Mouse (Mus musculus) testis, postnatal 14 days (tissue): ENCODE measurements around the gene Cyp26b1.
"Not testable (repeated sequence)": the region's sequence is repeated elsewhere in the genome, so short reads cannot be mapped to it uniquely, and the experiment has no call there.

Experiments
- DNase-seq: peaks from one replicate; pipeline ENCODE4 v3.0.0; 2021; ENCODE audit warnings: low spot score

The Cyp26b1 gene

GRCm38 (mm10) chr6:84593693-84594092 lies at the start of gene Cyp26b1:
TSS of gene Cyp26b1 (minus strand) at chr6:84593908.
- DNase-seq, result no peak

DNA sequence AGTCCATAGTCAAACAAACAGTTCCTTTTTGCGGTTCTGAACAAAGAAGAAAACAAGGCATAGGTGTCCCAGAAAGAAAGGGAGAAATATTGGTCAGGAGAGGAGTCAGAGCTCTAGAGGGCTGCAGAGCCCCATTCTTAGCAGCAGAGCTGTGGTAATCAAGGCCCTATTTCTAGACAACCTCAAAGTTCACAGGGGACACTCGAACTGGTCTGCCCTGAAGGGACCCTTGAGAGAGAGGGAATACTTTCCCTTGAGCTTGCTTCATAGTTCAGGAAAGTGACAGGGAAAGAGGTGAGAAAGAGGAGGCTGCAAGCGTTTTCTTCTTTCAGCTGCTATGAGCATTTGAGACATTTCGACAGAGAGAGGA lies 47.3 kb upstream of the Cyp26b1 start:
- DNase-seq, result no peak

DNA sequence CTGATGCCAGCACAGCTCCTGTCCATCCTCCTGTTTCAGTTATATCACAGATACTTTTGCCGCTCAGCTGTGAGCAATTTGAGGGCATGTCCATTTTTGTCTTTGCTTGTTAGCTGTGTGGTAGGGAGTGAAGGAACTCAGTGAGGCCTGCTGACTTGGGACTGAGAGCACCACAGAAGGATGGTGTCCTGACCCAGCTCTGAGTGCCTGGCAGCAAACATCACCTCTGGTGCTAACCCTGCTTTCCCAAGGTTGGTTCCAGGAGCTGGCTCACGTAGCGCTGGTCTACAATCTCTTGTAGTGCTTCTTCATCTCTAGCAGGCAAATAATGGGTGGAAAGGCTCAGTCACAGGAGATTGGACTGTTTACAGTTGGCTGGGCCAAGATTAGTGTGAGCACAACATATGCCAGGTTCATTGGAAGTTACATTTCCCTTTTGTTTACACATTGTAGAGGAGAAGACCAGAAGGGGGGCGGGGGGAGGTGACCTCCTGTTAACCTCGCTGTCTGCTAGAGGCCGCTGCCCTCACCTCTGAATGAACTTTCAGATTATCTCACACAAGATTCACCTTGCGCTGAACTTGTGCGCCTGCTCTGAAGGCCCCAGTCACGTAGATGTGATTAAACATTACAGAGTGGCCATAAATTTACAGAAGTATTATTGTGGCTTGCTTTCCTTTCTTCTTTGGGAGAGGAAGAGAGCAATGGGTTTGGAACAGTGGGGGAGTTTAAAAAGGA lies 46.8 kb upstream of the Cyp26b1 start:
- peak; percentile 25 for DNase-seq

- peak; percentile 62 for DNase-seq
Observed at GRCm38 (mm10) chr6:84638206-84638605, 44.5 kb upstream of the Cyp26b1 start.

- no peak for DNase-seq
Observed at GRCm38 (mm10) chr6:84631588-84631987, 37.9 kb upstream of the Cyp26b1 start.

- no peak for DNase-seq
Observed at GRCm38 (mm10) chr6:84630276-84630675, 36.6 kb upstream of the Cyp26b1 start.

GRCm38 (mm10) chr6:84628831-84629230 lies 35.1 kb upstream of the Cyp26b1 start:
- no peak for DNase-seq

GRCm38 (mm10) chr6:84626398-84626797 lies 32.7 kb upstream of the Cyp26b1 start:
- no peak for DNase-seq

DNA sequence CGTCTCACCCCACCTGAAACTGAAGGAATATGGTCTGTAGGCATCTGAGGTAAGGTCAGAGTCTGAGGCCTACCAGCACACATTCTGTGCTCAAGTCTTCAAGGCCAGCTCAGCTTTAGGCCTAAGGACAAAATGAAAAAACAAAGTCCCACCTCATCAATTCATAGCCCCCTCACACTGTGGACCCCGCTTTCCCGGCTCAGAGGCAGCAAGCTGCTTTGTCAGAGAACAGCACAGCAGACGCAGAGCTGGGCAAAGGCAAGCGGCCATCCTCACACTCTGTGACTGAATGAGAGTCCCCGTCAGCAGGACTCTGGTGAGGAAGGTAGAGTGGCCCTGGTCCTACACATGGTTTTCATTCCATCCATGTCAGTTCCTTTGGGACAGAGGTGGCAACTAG lies 25.5 kb upstream of the Cyp26b1 start:
- no peak for DNase-seq

DNA sequence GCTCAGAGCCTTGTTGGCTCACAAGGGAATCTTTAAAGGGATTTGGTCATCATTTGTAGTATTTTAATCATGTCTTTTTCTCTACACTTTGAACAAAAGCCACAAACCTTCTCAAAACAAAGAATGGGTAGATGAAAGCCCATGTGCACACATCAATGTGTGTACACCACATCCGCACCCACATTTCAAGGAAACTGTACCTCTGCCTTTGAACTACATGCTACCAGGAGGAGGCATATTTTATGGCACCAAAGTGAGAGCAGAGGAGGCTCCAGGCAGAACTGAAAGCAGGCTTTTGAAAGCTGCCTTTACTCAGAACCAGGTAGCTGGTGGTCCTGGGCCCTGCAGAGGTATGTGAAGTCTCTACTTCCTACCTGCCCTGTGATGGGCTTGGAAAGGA lies 23.3 kb upstream of the Cyp26b1 start:
- DNase-seq, result no peak

DNA sequence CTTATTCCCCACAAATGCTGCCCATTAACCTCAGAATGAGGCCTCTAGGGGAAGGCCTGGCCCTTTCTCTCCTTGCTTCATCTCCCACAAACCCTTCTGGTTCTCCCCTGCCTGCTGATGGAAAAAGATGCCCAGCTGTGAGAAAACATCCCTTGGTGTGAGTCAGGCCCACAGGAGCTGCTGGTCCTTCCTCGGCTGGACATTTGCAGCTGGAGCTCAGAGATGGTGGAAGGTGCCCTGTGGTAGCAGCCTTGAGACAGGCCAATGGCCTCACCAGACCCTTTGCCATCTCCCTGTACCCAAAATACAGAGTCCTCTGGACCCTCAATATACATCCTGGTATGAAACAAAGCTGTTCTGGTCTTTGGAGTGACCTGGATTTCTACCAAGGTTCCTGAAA lies 22.9 kb upstream of the Cyp26b1 start:
- no peak for DNase-seq

- no peak for DNase-seq
Observed at GRCm38 (mm10) chr6:84613561-84613960, 19.9 kb upstream of the Cyp26b1 start.

DNA sequence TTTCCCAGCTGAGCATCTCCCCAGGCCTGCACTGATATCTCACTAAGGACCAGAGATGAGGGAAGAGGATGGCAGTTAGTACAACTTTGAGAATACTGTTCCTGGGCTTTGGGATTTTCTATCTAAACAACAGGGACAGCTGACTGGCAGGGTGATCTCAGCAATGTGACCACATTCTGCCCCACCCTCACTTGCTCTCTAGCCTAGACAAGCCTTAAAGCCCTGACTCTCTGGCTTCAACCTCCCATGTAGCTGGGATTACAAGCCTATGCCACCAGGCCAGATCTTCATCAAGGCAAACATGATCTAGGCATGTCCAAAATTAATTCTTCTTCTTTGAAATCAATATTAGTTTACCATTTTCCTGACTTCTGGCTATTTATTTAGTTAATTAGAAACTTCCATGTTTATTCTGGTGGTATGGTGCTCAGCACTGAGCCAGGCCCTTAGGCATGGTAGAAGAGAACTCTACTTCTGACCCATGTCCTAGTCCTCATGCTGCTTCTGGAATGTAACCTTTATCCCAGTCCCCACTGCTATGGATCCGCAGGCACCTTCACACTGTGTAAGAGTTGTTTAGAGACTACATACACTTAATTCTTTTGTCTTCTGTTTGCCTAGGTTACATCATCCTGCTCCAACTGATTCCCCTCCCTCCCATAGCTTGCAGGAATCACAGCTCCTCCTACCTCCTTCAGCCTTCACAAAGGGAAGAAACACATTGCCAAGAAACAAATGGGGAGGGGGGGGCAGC lies 7.6 kb upstream of the Cyp26b1 start:
- no peak for DNase-seq

DNA sequence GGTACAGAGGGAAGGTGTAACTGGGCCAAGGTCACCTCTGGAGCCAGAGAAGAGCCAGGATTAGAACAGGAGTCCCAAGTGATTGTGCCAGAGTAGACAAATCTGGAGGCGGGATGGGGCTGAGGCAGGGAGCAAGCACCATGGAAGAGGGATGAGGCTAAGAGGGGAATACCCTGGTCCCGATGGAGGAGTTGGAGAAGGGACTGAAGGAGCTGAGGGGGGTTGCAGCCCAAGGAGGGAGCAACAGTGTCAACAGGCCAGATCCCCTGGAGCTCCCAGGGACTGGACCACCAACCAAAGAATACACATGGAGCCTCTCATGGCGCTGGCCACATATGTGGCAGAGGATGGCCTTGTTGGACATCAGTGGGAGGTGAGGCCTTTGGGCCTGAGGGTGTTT lies 5.6 kb upstream of the Cyp26b1 start:
- DNase-seq, result not testable (repeated sequence)

DNA sequence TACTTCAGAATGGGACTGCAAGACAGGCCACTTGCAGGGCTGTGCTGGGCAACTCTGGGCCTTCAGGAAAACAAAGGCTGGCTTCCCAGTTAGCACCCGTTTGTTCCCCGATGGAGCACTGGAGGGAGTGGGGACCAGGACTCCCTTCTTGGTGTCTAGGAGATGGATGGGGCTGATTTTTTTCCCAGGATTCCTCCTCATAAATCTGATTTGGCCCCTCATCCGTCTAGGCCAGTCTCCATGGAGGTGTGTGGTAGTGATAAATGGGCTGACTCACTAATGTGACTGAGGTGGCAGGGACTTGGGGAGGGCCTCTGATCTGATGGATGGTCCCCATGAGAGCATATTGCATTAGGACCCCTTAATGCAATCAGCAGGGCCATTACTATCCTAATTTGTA lies 5.0 kb upstream of the Cyp26b1 start:
- DNase-seq, result no peak

- DNase-seq, result no peak
Observed at GRCm38 (mm10) chr6:84594626-84595025, 918 bp upstream of the Cyp26b1 start.

- DNase-seq, result no peak
Observed at GRCm38 (mm10) chr6:84590961-84591745, 2.6 kb downstream of the Cyp26b1 start.

DNA sequence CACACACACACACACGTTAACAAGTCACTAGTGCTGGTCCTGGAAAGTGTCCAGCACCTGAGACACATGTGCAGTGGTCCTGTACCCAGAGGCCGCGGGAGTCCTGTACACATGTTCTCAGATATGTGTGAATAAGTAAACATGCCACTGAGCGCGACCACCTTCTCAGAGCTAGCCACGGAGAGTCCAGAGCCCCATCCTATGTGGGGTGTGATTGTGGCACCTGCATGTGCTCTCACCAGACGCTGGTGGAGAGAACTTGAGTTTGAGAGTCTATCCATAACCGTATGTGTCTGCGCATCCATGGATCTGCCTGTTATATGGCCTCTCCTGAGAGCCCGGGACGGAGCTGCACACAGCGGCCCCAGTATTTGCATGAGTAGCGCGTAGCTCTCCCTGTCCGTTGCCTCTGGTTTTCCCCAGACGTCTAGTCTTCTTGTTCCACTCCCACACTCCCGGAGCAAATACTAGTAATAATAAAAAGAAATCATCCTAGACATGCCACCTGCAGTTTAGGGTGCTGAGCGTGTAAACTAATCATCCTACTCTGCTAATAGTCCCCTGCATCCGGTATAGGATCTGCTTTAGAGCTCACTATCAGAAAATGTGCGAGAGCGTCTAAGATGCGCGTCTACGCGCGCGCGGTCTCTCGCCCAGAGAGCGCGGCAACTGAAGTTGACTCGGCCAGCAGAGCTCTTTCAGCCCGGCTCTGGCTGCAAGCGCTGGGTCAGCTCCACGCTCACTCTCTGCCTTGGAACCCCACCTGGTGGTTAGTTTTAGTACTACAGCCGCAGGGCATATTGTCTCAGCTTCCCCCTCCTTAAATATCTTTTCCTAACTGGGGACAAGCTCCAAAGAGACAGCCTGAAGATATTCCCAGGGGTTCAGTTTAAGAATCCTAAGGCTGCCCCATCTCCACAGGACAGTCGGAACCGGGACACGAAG lies 3.7 kb downstream of the Cyp26b1 start:
- peak; percentile 82 for DNase-seq

- peak; percentile 53 for DNase-seq
Observed at GRCm38 (mm10) chr6:84588895-84589652, 4.6 kb downstream of the Cyp26b1 start.

- peak; percentile 4 for DNase-seq
Observed at GRCm38 (mm10) chr6:84588221-84588894, 5.3 kb downstream of the Cyp26b1 start.
